Mouse (Mus musculus) colon, adult 2 months (tissue): Measurements from ENCODE around the gene Olfr878. TPM values are rescaled to one million over a fixed set of nuclear protein-coding genes. Genes with fewer than 3 reads are reported as not detected.

ENCODE experiments used
- polyA plus RNA-seq: library from polyadenylated mRNA; depleted of rRNA; stranded (reverse); fragments of >200 nt; gene quantifications from 2 replicates; pipeline ENCODE4 v1.2.3, GENCODE M21; 2012; rRNA removed

Gene Olfr878
- polyA plus RNA-seq: not detected in 2 replicates

DNA sequence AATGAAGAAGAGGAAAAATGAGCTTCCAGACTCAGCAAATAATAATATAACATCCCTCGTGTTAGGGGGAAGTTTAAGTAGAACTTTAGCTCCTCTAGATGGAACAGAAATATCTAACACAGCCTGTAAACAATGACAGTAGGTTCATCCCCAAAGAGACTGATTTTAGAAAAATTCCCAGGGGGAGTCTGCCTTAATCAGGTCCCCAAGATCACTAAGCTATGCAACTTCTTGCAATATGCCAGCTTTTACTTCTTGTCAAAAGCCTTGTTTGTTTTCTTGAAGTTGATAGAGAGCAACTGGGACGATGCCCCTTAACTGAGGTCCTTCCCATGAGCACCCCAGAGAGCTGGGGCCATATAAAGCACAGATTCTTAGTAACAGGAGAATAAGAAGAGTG is at the start of gene Olfr878:
Gene Olfr878, plus strand, starts transcription at position 301 of the 400 bp plus-strand sequence.

DNA sequence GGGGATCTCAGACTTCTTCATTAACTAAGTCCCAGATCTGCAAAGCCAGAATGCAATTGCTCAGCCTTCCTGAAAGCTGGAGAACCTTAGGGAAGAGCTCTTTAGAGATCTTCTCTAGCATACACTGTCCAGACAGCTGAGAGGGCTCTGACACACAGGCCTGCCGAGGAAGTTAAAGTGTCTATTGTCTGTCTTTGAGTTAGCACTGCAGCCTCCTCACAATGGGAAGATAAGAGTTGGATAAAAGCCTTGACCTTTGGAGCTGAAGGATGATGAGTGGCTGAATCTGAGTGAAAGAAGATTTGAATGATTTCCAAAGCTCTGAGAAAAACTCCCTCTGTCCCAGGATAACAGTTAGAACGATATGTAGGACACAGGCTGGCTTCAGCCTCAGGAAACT is 21.0 kb upstream of the Olfr878 start, which contains the start of gene Olfr145:
Gene Olfr145, plus strand, starts transcription at position 64 of the 400 bp plus-strand sequence.

Other genes starting within 250 kb of the Olfr878 start
- gene Panx3, start 248.6 kb upstream of the Olfr878 start, polyA plus RNA-seq: not detected in 2 replicates
- not detected in 2 replicates for gene Olfr160, start 201.6 kb upstream of the Olfr878 start, polyA plus RNA-seq
- gene Olfr874, start 172.7 kb upstream of the Olfr878 start, polyA plus RNA-seq: not detected in 2 replicates
- gene Olfr875, start 146.0 kb upstream of the Olfr878 start, polyA plus RNA-seq: not detected in 2 replicates
- gene Olfr876, start 114.8 kb upstream of the Olfr878 start, polyA plus RNA-seq: not detected in 2 replicates
- gene Olfr877, start 63.6 kb upstream of the Olfr878 start, polyA plus RNA-seq: not detected in 2 replicates
- gene Olfr145, start 21.1 kb upstream of the Olfr878 start, polyA plus RNA-seq: not detected in 2 replicates
- gene Olfr881, start 74.0 kb downstream of the Olfr878 start, polyA plus RNA-seq: not detected in 2 replicates
- not detected in 2 replicates for gene Olfr883, start 108.0 kb downstream of the Olfr878 start, polyA plus RNA-seq
- not detected in 2 replicates for gene Olfr884, start 128.7 kb downstream of the Olfr878 start, polyA plus RNA-seq
- not detected in 2 replicates for gene Olfr885, start 143.5 kb downstream of the Olfr878 start, polyA plus RNA-seq
- not detected in 2 replicates for gene Olfr887, start 166.2 kb downstream of the Olfr878 start, polyA plus RNA-seq
- gene Olfr888, start 190.3 kb downstream of the Olfr878 start, polyA plus RNA-seq: not detected in 2 replicates
- gene Olfr889, start 197.4 kb downstream of the Olfr878 start, polyA plus RNA-seq: not detected in 2 replicates
- gene Olfr890, start 224.7 kb downstream of the Olfr878 start, polyA plus RNA-seq: not detected in 2 replicates